Mouse (Mus musculus): ENCODE measurements around the gene Slco3a1. TPM values are rescaled to one million over a fixed set of nuclear protein-coding genes. Genes with fewer than 3 reads are reported as not detected.
A peak's percentile ranks its signal among the peaks of the same experiment; 100 is the strongest.

The Slco3a1 gene
- polyA plus RNA-seq, 1 experiment, result 44.9 TPM

- H3K27ac ChIP-seq (ENCODE audit: insufficient read depth, low read depth, low read length), result no peak overlapping the region
- DNase-seq, result peak; percentile 43
- no peaks in the 10 kb centered on the region for H3K4me1 ChIP-seq (ENCODE audit: control insufficient read depth, insufficient read depth, low read length)
- no peak for TF ChIP-seq CTCF (conservative IDR thresholded peaks at IDR 0.05; ENCODE audit: insufficient read depth, insufficient read length, low read depth, low read length)
- no peak for TF ChIP-seq POLR2A (IDR thresholded peaks at IDR 0.05; ENCODE audit: low read depth, low read length)
- no peaks in the 10 kb centered on the region for H3K27me3 ChIP-seq (replicated peaks; ENCODE audit: control insufficient read depth, insufficient read depth, low read length)
- H3K4me3 ChIP-seq (ENCODE audit: insufficient read depth, low read depth, low read length), result no peak overlapping the region
- H3K36me3 ChIP-seq (ENCODE audit: control insufficient read depth, insufficient read depth, low read length), result 0 out of 2 replicates have a peak, but pooled peaks cover 1% of the 10 kb centered on the region
Measured at GRCm38 (mm10) chr7:74357027-74357426, 197.6 kb downstream of the Slco3a1 start.

- 0 out of 2 replicates have a peak, but pooled peaks cover 1% of the 10 kb centered on the region for H3K36me3 ChIP-seq (ENCODE audit: control insufficient read depth, insufficient read depth, low read length)
- 59% methylated on average over 8 of the region's 8 CpGs for WGBS
- no peaks in the 10 kb centered on the region for H3K27me3 ChIP-seq (replicated peaks; ENCODE audit: control insufficient read depth, insufficient read depth, low read length)
- TF ChIP-seq POLR2A (IDR thresholded peaks at IDR 0.05; ENCODE audit: low read depth, low read length) (no peak), CTCF (conservative IDR thresholded peaks at IDR 0.05; ENCODE audit: insufficient read depth, insufficient read length, low read depth, low read length) (peak; percentile 36)
- H3K27ac ChIP-seq (ENCODE audit: insufficient read depth, low read depth, low read length), result no peak overlapping the region
- H3K4me1 ChIP-seq (ENCODE audit: control insufficient read depth, insufficient read depth, low read length), result no peaks in the 10 kb centered on the region
- no peak overlapping the region for H3K4me3 ChIP-seq (ENCODE audit: insufficient read depth, low read depth, low read length)
- DNase-seq, result peak; percentile 44
Measured at GRCm38 (mm10) chr7:74354527-74355256, 199.9 kb downstream of the Slco3a1 start.

- WGBS, result 76% methylated on average over 13 of the region's 13 CpGs
- Histone ChIP-seq H3K27me3 (replicated peaks; ENCODE audit: control insufficient read depth, insufficient read depth, low read length) (no peaks in the 10 kb centered on the region), H3K4me3 (ENCODE audit: insufficient read depth, low read depth, low read length) (no peak overlapping the region), H3K27ac (ENCODE audit: insufficient read depth, low read depth, low read length) (no peak overlapping the region), H3K4me1 (ENCODE audit: control insufficient read depth, insufficient read depth, low read length) (no peaks in the 10 kb centered on the region), H3K36me3 (ENCODE audit: control insufficient read depth, insufficient read depth, low read length) (no peaks in the 10 kb centered on the region)
- no peak for TF ChIP-seq POLR2A (IDR thresholded peaks at IDR 0.05; ENCODE audit: low read depth, low read length)
- no peak for TF ChIP-seq CTCF (conservative IDR thresholded peaks at IDR 0.05; ENCODE audit: insufficient read depth, insufficient read length, low read depth, low read length)
- DNase-seq, result no peak
Measured at GRCm38 (mm10) chr7:74353707-74354468, 200.7 kb downstream of the Slco3a1 start.

GRCm38 (mm10) chr7:74353240-74353639 lies 201.3 kb downstream of the Slco3a1 start:
- H3K27ac ChIP-seq (ENCODE audit: insufficient read depth, low read depth, low read length), result no peak overlapping the region
- no peaks in the 10 kb centered on the region for H3K36me3 ChIP-seq (ENCODE audit: control insufficient read depth, insufficient read depth, low read length)
- 96% methylated on average over 7 of the region's 7 CpGs for WGBS
- H3K27me3 ChIP-seq (replicated peaks; ENCODE audit: control insufficient read depth, insufficient read depth, low read length), result no peaks in the 10 kb centered on the region
- DNase-seq, result no peak
- no peaks in the 10 kb centered on the region for H3K4me1 ChIP-seq (ENCODE audit: control insufficient read depth, insufficient read depth, low read length)
- H3K4me3 ChIP-seq (ENCODE audit: insufficient read depth, low read depth, low read length), result no peak overlapping the region
- TF ChIP-seq POLR2A (IDR thresholded peaks at IDR 0.05; ENCODE audit: low read depth, low read length), result no peak
- TF ChIP-seq CTCF (conservative IDR thresholded peaks at IDR 0.05; ENCODE audit: insufficient read depth, insufficient read length, low read depth, low read length), result no peak

GRCm38 (mm10) chr7:74348318-74348890 lies 206.2 kb downstream of the Slco3a1 start:
- 92% methylated on average over 7 of the region's 7 CpGs for WGBS
- H3K36me3 ChIP-seq (ENCODE audit: control insufficient read depth, insufficient read depth, low read length), result no peaks in the 10 kb centered on the region
- TF ChIP-seq CTCF (conservative IDR thresholded peaks at IDR 0.05; ENCODE audit: insufficient read depth, insufficient read length, low read depth, low read length), result no peak
- TF ChIP-seq POLR2A (IDR thresholded peaks at IDR 0.05; ENCODE audit: low read depth, low read length), result no peak
- DNase-seq, result no peak
- no peak overlapping the region for H3K4me3 ChIP-seq (ENCODE audit: insufficient read depth, low read depth, low read length)
- H3K27ac ChIP-seq (ENCODE audit: insufficient read depth, low read depth, low read length), result no peak overlapping the region
- H3K4me1 ChIP-seq (ENCODE audit: control insufficient read depth, insufficient read depth, low read length), result no peaks in the 10 kb centered on the region
- H3K27me3 ChIP-seq (replicated peaks; ENCODE audit: control insufficient read depth, insufficient read depth, low read length), result no peaks in the 10 kb centered on the region

GRCm38 (mm10) chr7:74347026-74347425 lies 207.6 kb downstream of the Slco3a1 start:
- Histone ChIP-seq H3K27ac (ENCODE audit: insufficient read depth, low read depth, low read length) (no peak overlapping the region), H3K4me1 (ENCODE audit: control insufficient read depth, insufficient read depth, low read length) (no peaks in the 10 kb centered on the region), H3K36me3 (ENCODE audit: control insufficient read depth, insufficient read depth, low read length) (no peaks in the 10 kb centered on the region), H3K4me3 (ENCODE audit: insufficient read depth, low read depth, low read length) (no peak overlapping the region), H3K27me3 (replicated peaks; ENCODE audit: control insufficient read depth, insufficient read depth, low read length) (no peaks in the 10 kb centered on the region)
- DNase-seq, result no peak
- TF ChIP-seq CTCF (conservative IDR thresholded peaks at IDR 0.05; ENCODE audit: insufficient read depth, insufficient read length, low read depth, low read length) (no peak), POLR2A (IDR thresholded peaks at IDR 0.05; ENCODE audit: low read depth, low read length) (no peak)
- WGBS, result 81% methylated on average over 9 of the region's 9 CpGs

- Histone ChIP-seq H3K4me1 (ENCODE audit: control insufficient read depth, insufficient read depth, low read length) (no peaks in the 10 kb centered on the region), H3K27ac (ENCODE audit: insufficient read depth, low read depth, low read length) (no peak overlapping the region), H3K36me3 (ENCODE audit: control insufficient read depth, insufficient read depth, low read length) (no peaks in the 10 kb centered on the region), H3K27me3 (replicated peaks; ENCODE audit: control insufficient read depth, insufficient read depth, low read length) (no peaks in the 10 kb centered on the region), H3K4me3 (ENCODE audit: insufficient read depth, low read depth, low read length) (no peak overlapping the region)
- TF ChIP-seq POLR2A (IDR thresholded peaks at IDR 0.05; ENCODE audit: low read depth, low read length) (no peak), CTCF (conservative IDR thresholded peaks at IDR 0.05; ENCODE audit: insufficient read depth, insufficient read length, low read depth, low read length) (no peak)
- DNase-seq, result no peak
- 81% methylated on average over 3 of the region's 3 CpGs for WGBS
Measured at GRCm38 (mm10) chr7:74346451-74346850, 208.1 kb downstream of the Slco3a1 start.
